Mouse (Mus musculus) heart, postnatal 0 days (tissue): Measurements from ENCODE around the gene Arl4a.

Source experiments
- CTCF ChIP-seq: IDR thresholded peaks from 2 replicates; pipeline ENCODE4 v1.5.1; 2016; ENCODE audit warnings: antibody characterized with exemption, control low read depth, low read depth
- EP300 ChIP-seq: IDR thresholded peaks from 2 replicates; pipeline ENCODE4 v1.6.1; 2016; ENCODE audit warnings: antibody characterized with exemption, low read depth

- no peak for TF ChIP-seq CTCF
- no peak for TF ChIP-seq EP300
These were observed 19.8 kb downstream of the Arl4a start for GRCm38 (mm10) chr12:40017955-40018505.
